Mouse (Mus musculus) frontal cortex, postnatal 36 days (tissue): ENCODE measurements around the gene Them7.

ENCODE experiments used
- DNase-seq, 2 experiments: peaks; one replicate each; pipeline ENCODE4 v3.0.0; 2022; ENCODE audit warnings: low spot score in 2 of 2

The Them7 gene

GRCm38 (mm10) chr2:105224134-105224986 lies at the start of gene Them7:
Them7 (plus strand) TSS chr2:105224320.
- DNase-seq: no peak

DNA sequence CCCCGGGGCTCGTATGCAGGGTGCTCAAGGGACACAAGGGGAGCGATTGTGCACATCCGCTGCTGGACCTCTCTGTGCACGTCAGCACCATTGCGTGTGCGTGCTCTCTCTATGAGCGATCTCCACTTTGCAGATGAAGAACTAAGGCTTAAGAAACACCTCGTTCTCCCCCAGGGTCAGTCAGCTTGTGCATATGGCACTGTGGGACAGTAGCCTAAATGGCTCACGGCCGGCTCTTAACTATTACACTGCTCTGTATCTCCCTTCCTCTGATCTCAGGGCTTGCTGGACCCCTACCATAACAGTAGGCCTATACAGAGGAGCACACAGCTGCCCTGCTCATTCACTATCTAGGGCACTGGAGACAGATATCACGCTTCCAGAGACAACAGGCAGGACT lies 45.2 kb upstream of the Them7 start:
- DNase-seq: no peak

- no peak for DNase-seq
Observed at GRCm38 (mm10) chr2:105182501-105182900, 41.6 kb upstream of the Them7 start.

GRCm38 (mm10) chr2:105185140-105185539 lies 39.0 kb upstream of the Them7 start:
- no peak for DNase-seq

DNA sequence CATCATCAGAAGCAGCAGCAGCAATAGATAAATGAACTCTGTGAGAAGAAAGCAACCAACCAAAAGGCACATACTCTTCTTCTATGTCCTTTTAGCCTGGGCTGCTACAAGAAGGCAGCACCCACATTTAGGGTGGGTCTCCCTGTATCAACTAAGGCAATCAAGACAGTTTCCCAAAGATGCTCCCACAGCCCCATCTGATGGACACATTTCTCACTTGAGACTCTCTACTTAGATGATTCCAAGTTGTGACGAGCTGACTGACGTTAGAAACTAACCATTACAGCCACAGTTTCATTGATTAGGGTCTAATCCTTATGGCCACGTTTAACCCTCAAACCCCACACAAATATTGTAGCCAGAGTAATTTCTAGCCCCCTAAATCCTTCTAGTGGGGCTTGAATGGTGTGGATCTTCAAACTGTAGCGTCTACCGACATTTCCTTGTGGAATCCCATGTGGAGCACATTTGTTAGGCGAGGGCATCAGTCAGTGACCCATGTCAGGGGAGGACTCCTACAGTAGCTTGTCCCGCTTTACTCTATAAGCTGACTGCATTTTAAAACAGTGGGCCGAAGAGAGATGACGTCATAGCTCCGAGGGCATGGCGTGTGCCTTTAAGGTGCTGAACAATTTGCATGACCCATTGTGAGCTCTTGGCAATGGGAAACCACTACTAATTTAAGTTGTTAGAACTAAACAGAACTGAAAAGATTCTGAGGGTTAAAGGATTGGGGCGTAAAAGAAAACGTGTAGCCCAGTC lies 38.2 kb upstream of the Them7 start:
- no peak for DNase-seq

DNA sequence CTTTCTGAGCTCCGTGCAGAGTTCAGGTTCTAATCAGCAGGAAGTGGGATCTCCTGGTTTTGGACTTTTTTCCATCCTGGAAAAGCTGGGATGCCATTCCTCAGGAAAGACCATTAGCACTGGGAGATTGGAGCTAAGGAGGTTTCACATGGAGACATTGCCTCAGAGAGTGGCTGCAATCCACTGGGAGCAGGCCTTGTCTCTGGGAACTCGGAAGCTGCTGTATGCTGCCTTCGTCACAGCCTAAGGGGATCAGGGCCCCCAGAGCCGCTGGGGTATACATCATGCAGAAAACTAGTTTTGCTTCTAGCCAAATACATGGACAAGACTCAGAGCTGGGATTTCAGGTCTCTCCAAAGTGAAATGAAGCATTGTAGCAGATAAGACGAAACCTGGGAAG lies 37.5 kb upstream of the Them7 start:
- DNase-seq: no peak

- peak in 1 of 2 experiments; percentile 5 for DNase-seq
Observed at GRCm38 (mm10) chr2:105188182-105188581, 35.9 kb upstream of the Them7 start.

DNA sequence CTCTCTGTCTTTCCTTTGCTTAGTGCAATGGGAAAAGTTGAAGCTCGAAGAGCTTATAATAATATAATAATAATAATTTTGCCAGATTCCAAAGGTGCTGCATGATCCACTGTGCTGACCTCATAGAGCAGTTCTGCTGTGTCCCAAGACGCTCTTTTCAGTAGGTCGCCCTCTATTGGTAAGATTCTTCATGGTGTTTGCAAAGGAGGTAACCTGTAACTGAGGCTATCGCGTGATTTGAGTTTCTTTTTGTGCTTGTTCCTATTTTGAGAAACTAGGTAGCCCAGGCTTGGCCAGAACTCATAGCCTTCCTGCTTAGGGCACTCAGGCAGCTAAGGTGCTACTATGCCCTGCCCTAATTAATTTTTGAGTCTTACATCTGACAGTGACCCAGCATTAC lies 34.8 kb upstream of the Them7 start:
- DNase-seq: no peak

DNA sequence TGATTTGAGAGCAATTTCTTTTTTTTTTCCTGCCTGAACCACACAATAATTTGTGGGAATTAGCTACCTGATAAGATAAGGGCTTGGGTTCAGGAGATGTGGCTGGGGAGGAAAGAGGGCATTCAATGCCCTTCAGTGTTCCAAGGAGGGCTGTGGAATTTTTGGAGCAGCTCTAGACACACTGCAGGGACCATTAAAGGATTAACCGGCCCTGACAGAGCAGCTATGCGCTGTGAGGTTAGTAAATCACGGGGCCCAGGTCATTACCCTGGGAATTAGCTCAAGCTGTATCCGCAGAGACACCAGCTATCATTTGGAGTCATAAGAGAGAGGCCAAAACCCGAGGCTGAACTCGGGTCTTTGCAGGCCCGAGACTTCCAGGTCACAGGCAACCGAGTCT lies 24.0 kb upstream of the Them7 start:
- no peak for DNase-seq

GRCm38 (mm10) chr2:105206563-105207174 lies 17.5 kb upstream of the Them7 start:
- no peak for DNase-seq

DNA sequence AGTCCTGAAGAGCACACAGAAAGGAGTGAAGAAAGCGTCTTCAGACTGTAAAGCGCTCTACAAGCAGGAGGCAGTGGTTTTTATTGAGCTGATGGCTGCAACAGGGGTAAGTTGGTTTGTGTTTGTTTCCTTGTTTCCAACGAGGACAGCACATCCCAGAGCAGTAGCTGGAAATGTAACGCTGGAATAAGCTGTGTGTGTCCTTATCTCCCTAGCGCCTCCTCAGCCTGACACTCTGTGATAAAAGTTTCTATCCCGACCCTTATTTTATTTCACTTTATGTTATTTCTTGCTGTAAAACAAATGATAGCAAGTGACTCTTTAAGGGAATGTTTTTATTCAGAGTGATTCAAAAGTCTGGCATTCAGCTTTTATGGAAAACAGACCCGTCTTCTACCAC lies 11.3 kb upstream of the Them7 start:
- DNase-seq: no peak

- no peak for DNase-seq
Observed at GRCm38 (mm10) chr2:105215914-105216313, 8.2 kb upstream of the Them7 start.

GRCm38 (mm10) chr2:105219229-105219628 lies 4.9 kb upstream of the Them7 start:
- DNase-seq: no peak

DNA sequence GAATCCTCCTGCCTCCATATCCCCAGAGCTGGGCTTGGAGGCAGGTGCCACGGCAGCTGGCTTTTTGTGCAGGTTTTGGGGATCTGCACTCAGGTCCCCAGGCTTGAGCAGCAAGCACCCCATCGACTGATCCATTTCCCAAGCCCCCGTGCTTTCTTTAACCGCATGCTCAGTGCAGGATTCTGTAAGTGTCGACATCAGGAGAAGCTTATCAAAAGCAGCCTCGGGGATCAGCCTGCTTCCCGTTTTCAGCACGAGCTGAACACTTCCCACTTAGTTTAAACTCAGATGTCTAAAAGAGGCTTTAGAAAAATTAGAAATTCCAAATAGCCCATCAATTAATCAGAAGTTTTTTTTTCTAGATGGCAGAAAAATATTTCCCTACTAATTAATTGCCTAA lies 4.5 kb upstream of the Them7 start:
- DNase-seq: no peak

GRCm38 (mm10) chr2:105220738-105221303 lies 3.3 kb upstream of the Them7 start:
- no peak for DNase-seq

GRCm38 (mm10) chr2:105223606-105224005 lies 514 bp upstream of the Them7 start:
- no peak for DNase-seq

DNA sequence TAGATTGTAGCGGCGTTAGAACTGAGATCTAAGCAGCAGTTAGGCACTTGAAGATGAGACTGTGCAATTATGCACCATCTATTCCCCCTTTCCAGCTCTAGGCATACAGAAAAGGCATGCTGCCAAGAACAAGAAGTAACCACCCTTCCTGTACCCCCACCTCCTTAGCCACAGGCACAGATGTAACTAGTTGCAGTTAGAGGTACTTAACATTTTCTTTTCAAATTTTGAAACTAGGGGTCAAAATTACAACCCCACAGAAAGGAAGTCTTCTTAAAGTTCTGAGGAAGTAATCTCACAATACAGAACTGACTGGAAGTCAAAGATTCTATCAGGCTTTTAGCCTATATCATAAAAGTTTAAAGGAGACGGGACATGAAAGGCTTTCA lies 861 bp downstream of the Them7 start:
- no peak for DNase-seq

DNA sequence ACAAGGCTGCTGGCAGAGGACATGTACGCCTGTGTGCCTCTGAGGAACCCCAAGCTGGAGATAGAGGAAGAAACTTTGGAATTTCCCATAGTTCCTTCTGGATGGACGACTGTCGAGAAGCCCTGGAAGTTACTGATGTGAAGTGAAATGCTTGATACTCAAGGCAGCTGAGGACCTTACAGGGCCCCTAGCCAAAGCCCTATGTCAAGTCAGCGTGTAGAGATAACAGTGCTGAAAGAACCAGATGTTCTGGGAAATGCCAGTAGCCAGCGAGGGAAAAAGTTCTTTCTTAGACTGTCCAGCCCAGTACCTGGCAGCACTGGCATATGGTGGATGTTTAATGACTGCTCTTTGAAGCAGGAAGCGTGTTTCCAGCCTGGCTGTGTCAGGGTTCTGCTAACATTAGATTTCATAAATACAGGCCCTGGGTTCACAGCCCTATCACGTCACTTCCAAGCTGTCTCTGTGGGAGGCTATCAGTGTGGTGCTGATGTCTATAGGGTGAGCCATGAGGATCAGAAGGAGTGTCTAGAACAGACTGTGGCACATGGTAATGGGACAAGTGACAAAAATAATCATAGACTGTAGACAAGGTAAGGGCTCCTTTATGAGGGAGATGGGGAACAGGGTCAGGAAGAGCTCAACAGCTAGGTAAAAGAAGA lies 2.3 kb downstream of the Them7 start:
- DNase-seq: no peak

DNA sequence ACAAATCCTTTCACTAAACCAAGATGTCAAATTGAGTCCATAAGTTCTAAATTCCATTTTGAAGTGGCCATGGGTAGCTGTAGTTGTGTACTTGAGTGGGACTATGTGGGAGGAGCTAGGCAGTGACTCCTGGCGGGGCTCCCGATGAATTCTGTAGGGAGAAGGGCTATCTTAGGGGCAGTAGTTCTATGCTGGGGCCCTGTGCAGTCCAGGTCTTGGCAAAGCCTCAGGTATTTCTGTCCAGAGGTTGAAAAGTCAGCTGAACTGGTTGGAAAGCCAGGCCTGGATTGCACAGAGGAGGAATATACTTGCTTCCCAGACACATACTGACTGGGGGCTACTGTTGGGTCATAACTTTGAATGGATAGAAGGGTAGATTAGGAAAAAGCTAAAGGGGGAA lies 4.3 kb downstream of the Them7 start:
- no peak for DNase-seq

- peak; percentile 54 to 66 for DNase-seq
Observed at GRCm38 (mm10) chr2:105230333-105230732, 6.2 kb downstream of the Them7 start.

DNA sequence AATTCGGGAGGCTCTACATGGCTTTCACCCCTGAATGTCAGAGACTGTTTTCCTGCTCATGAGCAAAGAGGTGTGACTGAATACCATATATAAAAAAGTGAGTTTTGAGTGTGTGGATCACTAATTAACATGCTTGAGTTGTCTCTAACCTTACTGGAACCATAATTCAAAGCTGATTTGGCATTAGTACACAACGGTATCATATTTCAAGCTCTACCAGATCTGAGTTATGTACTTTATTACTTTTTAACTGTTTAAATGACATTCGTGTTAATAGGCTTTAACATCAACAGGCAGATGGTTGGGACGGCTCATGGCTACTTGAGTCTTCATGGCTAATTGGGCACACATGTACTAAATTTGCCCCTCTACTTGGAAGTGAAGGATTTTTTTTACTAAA lies 8.3 kb downstream of the Them7 start:
- DNase-seq: no peak

DNA sequence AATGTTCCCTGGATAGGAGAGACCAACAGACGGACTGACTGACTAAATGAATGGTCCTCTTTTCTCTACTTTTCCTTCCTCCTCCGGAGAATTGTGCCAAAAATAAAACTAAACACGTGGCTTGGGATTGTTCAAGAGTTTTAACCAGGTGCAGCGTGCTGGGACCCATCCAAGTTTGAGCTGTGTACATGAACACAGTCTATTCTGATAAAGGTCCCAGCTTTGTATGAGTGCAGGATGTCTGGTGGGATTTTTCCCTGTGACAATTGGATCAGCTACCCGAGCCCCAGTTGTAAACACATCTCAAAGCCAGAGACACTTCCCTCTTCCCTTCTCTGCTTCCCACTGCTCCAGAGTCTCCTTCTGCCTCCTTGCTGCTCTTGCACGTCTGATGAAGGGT lies 10.2 kb downstream of the Them7 start:
- DNase-seq: no peak
